Mouse (Mus musculus): Measurements from ENCODE around the gene Dcst1. TPM values are rescaled to one million over a fixed set of nuclear protein-coding genes. Genes with fewer than 3 reads are reported as not detected.
A peak's percentile ranks its signal among the peaks of the same experiment; 100 is the strongest.

Dcst1 gene
- polyA plus RNA-seq, 1 experiment from 2014 or later = 0.21 TPM

- peak within 1 kb of the TSS; percentile 69 for H3K9ac ChIP-seq (ENCODE audit: low read length)
- H3K4me2 ChIP-seq (ENCODE audit: low read depth, low read length) = peak within 1 kb of the TSS; percentile 98
- H3K9me3 ChIP-seq (replicated peaks; ENCODE audit: control insufficient read depth, low read length) = no peaks in the 10 kb centered on the region
- no peak within 1 kb of the TSS for H3K27ac ChIP-seq (ENCODE audit: low read length)
- H3K27me3 ChIP-seq (ENCODE audit: control insufficient read depth, insufficient read depth, low read length) = peaks cover 56% of the 10 kb centered on the region
- H3K4me1 ChIP-seq (ENCODE audit: control insufficient read depth, insufficient read depth, low read length) = peaks cover 34% of the 10 kb centered on the region
- H3K4me3 ChIP-seq (ENCODE audit: low read length) = peak within 1 kb of the TSS; percentile 66
- WGBS = under 1% methylated on average over 47 of the region's 53 CpGs
- no peaks in the 10 kb centered on the region for H3K36me3 ChIP-seq (ENCODE audit: control insufficient read depth, insufficient read depth)
- ATAC-seq (replicated peaks; ENCODE audit: extremely low read depth, insufficient read depth, low FRiP score) = peak; percentile 53; the same call in 1 of the 2 replicates
These were observed 42.4 kb downstream of the Dcst1 start, which contains the start of gene Efna3 for GRCm38 (mm10) chr3:89322514-89323165. Gene Efna3 (minus strand): TSS chr3:89322965.

- no peak for ATAC-seq (replicated peaks; ENCODE audit: extremely low read depth, insufficient read depth, low FRiP score)
- Histone ChIP-seq H3K4me3 (ENCODE audit: low read length) (peak overlapping the region; percentile 66), H3K27ac (ENCODE audit: low read length) (no peak overlapping the region), H3K9ac (ENCODE audit: low read length) (peak overlapping the region; percentile 69), H3K9me3 (replicated peaks; ENCODE audit: control insufficient read depth, low read length) (no peaks in the 10 kb centered on the region), H3K4me1 (ENCODE audit: control insufficient read depth, insufficient read depth, low read length) (peaks cover 34% of the 10 kb centered on the region), H3K36me3 (ENCODE audit: control insufficient read depth, insufficient read depth) (no peaks in the 10 kb centered on the region), H3K4me2 (ENCODE audit: low read depth, low read length) (peak overlapping the region; percentile 98), H3K27me3 (ENCODE audit: control insufficient read depth, insufficient read depth, low read length) (peaks cover 59% of the 10 kb centered on the region)
- 3% methylated on average over 14 of the region's 14 CpGs for WGBS
These were observed 42.9 kb downstream of the Dcst1 start for GRCm38 (mm10) chr3:89322131-89322500.

- peak overlapping the region; percentile 98 for H3K4me2 ChIP-seq (ENCODE audit: low read depth, low read length)
- ATAC-seq (replicated peaks; ENCODE audit: extremely low read depth, insufficient read depth, low FRiP score) = no peak
- peak overlapping the region; percentile 55 for H3K9ac ChIP-seq (ENCODE audit: low read length)
- under 1% methylated on average over 65 of the region's 66 CpGs for WGBS
- peak overlapping the region; percentile 66 for H3K4me3 ChIP-seq (ENCODE audit: low read length)
- no peaks in the 10 kb centered on the region for H3K9me3 ChIP-seq (replicated peaks; ENCODE audit: control insufficient read depth, low read length)
- H3K4me1 ChIP-seq (ENCODE audit: control insufficient read depth, insufficient read depth, low read length) = peaks cover 37% of the 10 kb centered on the region
- no peaks in the 10 kb centered on the region for H3K36me3 ChIP-seq (ENCODE audit: control insufficient read depth, insufficient read depth)
- H3K27me3 ChIP-seq (ENCODE audit: control insufficient read depth, insufficient read depth, low read length) = peaks cover 59% of the 10 kb centered on the region
- no peak overlapping the region for H3K27ac ChIP-seq (ENCODE audit: low read length)
These were observed 43.6 kb downstream of the Dcst1 start for GRCm38 (mm10) chr3:89321183-89322130.

- Histone ChIP-seq H3K27ac (ENCODE audit: low read length) (no peak overlapping the region), H3K4me1 (ENCODE audit: control insufficient read depth, insufficient read depth, low read length) (peaks cover 44% of the 10 kb centered on the region), H3K4me2 (ENCODE audit: low read depth, low read length) (peak overlapping the region; percentile 98), H3K27me3 (ENCODE audit: control insufficient read depth, insufficient read depth, low read length) (peaks cover 64% of the 10 kb centered on the region), H3K9ac (ENCODE audit: low read length) (peak overlapping the region; percentile 55), H3K4me3 (ENCODE audit: low read length) (peak overlapping the region; percentile 66), H3K9me3 (replicated peaks; ENCODE audit: control insufficient read depth, low read length) (no peaks in the 10 kb centered on the region), H3K36me3 (ENCODE audit: control insufficient read depth, insufficient read depth) (no peaks in the 10 kb centered on the region)
- no peak for ATAC-seq (replicated peaks; ENCODE audit: extremely low read depth, insufficient read depth, low FRiP score)
- 2% methylated on average over 41 of the region's 41 CpGs for WGBS
These were observed 44.4 kb downstream of the Dcst1 start for GRCm38 (mm10) chr3:89320581-89321182.

- no peaks in the 10 kb centered on the region for H3K9me3 ChIP-seq (replicated peaks; ENCODE audit: control insufficient read depth, low read length)
- H3K4me2 ChIP-seq (ENCODE audit: low read depth, low read length) = peak overlapping the region; percentile 98
- 3% methylated on average over 57 of the region's 58 CpGs for WGBS
- ATAC-seq (replicated peaks; ENCODE audit: extremely low read depth, insufficient read depth, low FRiP score) = no peak
- H3K4me3 ChIP-seq (ENCODE audit: low read length) = peak overlapping the region; percentile 51
- H3K36me3 ChIP-seq (ENCODE audit: control insufficient read depth, insufficient read depth) = no peaks in the 10 kb centered on the region
- peaks cover 53% of the 10 kb centered on the region for H3K4me1 ChIP-seq (ENCODE audit: control insufficient read depth, insufficient read depth, low read length)
- peaks cover 64% of the 10 kb centered on the region for H3K27me3 ChIP-seq (ENCODE audit: control insufficient read depth, insufficient read depth, low read length)
- H3K9ac ChIP-seq (ENCODE audit: low read length) = peak overlapping the region; percentile 50
- H3K27ac ChIP-seq (ENCODE audit: low read length) = no peak overlapping the region
These were observed 45.3 kb downstream of the Dcst1 start for GRCm38 (mm10) chr3:89319591-89320350.

GRCm38 (mm10) chr3:89318971-89319590 lies 46.0 kb downstream of the Dcst1 start:
- no peak for ATAC-seq (replicated peaks; ENCODE audit: extremely low read depth, insufficient read depth, low FRiP score)
- 14% methylated on average over 21 of the region's 21 CpGs for WGBS
- H3K36me3 ChIP-seq (ENCODE audit: control insufficient read depth, insufficient read depth) = no peaks in the 10 kb centered on the region
- peaks cover 64% of the 10 kb centered on the region for H3K27me3 ChIP-seq (ENCODE audit: control insufficient read depth, insufficient read depth, low read length)
- H3K9me3 ChIP-seq (replicated peaks; ENCODE audit: control insufficient read depth, low read length) = no peaks in the 10 kb centered on the region
- peak overlapping the region; percentile 98 for H3K4me2 ChIP-seq (ENCODE audit: low read depth, low read length)
- no peak overlapping the region for H3K9ac ChIP-seq (ENCODE audit: low read length)
- H3K4me1 ChIP-seq (ENCODE audit: control insufficient read depth, insufficient read depth, low read length) = peaks cover 57% of the 10 kb centered on the region
- peak overlapping the region; percentile 51 for H3K4me3 ChIP-seq (ENCODE audit: low read length)
- no peak overlapping the region for H3K27ac ChIP-seq (ENCODE audit: low read length)

GRCm38 (mm10) chr3:89318316-89318715 lies 46.7 kb downstream of the Dcst1 start:
- WGBS = 65% methylated on average over 8 of the region's 8 CpGs
- no peak overlapping the region for H3K9ac ChIP-seq (ENCODE audit: low read length)
- H3K27me3 ChIP-seq (ENCODE audit: control insufficient read depth, insufficient read depth, low read length) = peaks cover 59% of the 10 kb centered on the region
- H3K4me1 ChIP-seq (ENCODE audit: control insufficient read depth, insufficient read depth, low read length) = peaks cover 57% of the 10 kb centered on the region
- H3K27ac ChIP-seq (ENCODE audit: low read length) = no peak overlapping the region
- H3K36me3 ChIP-seq (ENCODE audit: control insufficient read depth, insufficient read depth) = no peaks in the 10 kb centered on the region
- no peak for ATAC-seq (replicated peaks; ENCODE audit: extremely low read depth, insufficient read depth, low FRiP score)
- no peak overlapping the region for H3K4me2 ChIP-seq (ENCODE audit: low read depth, low read length)
- no peaks in the 10 kb centered on the region for H3K9me3 ChIP-seq (replicated peaks; ENCODE audit: control insufficient read depth, low read length)
- H3K4me3 ChIP-seq (ENCODE audit: low read length) = no peak overlapping the region

- H3K27ac ChIP-seq (ENCODE audit: low read length) = no peak overlapping the region
- H3K27me3 ChIP-seq (ENCODE audit: control insufficient read depth, insufficient read depth, low read length) = peaks cover 55% of the 10 kb centered on the region
- ATAC-seq (replicated peaks; ENCODE audit: extremely low read depth, insufficient read depth, low FRiP score) = no peak
- no peak overlapping the region for H3K4me2 ChIP-seq (ENCODE audit: low read depth, low read length)
- H3K9me3 ChIP-seq (replicated peaks; ENCODE audit: control insufficient read depth, low read length) = no peaks in the 10 kb centered on the region
- no peaks in the 10 kb centered on the region for H3K36me3 ChIP-seq (ENCODE audit: control insufficient read depth, insufficient read depth)
- H3K4me1 ChIP-seq (ENCODE audit: control insufficient read depth, insufficient read depth, low read length) = peaks cover 55% of the 10 kb centered on the region
- H3K9ac ChIP-seq (ENCODE audit: low read length) = no peak overlapping the region
- 53% methylated on average over 6 of the region's 6 CpGs for WGBS
- no peak overlapping the region for H3K4me3 ChIP-seq (ENCODE audit: low read length)
These were observed 47.8 kb downstream of the Dcst1 start for GRCm38 (mm10) chr3:89317246-89317645.
